Mouse (Mus musculus): ENCODE measurements around the gene Prtn3.

GRCm38 (mm10) chr10:79853392-79853791 lies 20.9 kb upstream of the Prtn3 start:
- TF ChIP-seq ZC3H11A (IDR thresholded peaks at IDR 0.05; ENCODE audit: borderline replicate concordance, low read depth, low read length) (no peak), ZNF384 (IDR thresholded peaks at IDR 0.05; ENCODE audit: low read depth, low read length) (peak; percentile 69), CHD2 (IDR thresholded peaks at IDR 0.05; ENCODE audit: low read depth, low read length) (no peak), MAFK (IDR thresholded peaks at IDR 0.05; ENCODE audit: insufficient read depth, low read depth, low read length) (no peak)

Measured in ES-E14 (cell line).